Mouse (Mus musculus) hindbrain, embryonic 15.5 days (tissue): Measurements from ENCODE around the gene Sds. TPM values are rescaled to one million over a fixed set of nuclear protein-coding genes. Genes with fewer than 3 reads are reported as not detected.
"Not testable (repeated sequence)": the region's sequence is repeated elsewhere in the genome, so short reads cannot be mapped to it uniquely, and the experiment has no call there.

ENCODE experiments used
- ATAC-seq: fragments of 200-750 bp; cut with Nextera tagmentation; 2 replicates; pipeline ENCODE4 v1.8.0; 2017; ENCODE audit warnings: low read depth, moderate number of reproducible peaks, moderate TSS enrichment; ENCODE audit not compliant: low FRiP score
- H3K27ac ChIP-seq: fragments of 300-500 bp; sonication (generic); replicated peaks from 2 replicates; pipeline ENCODE4 v1.5.1; 2015; ENCODE audit warnings: mild to moderate bottlenecking, inconsistent platforms
- H3K27me3 ChIP-seq: fragments of 300-500 bp; sonication (generic); 2 replicates; pipeline ENCODE4 v1.6.1; 2015; ENCODE audit warnings: control low read depth, inconsistent platforms
- H3K36me3 ChIP-seq: fragments of 300-500 bp; sonication (generic); 2 replicates; pipeline ENCODE4 v1.6.1; 2015; ENCODE audit warnings: control low read depth, inconsistent platforms
- H3K4me1 ChIP-seq: fragments of 300-500 bp; sonication (generic); replicated peaks from 2 replicates; pipeline ENCODE4 v1.6.1; 2015; ENCODE audit warnings: control low read depth, inconsistent platforms
- H3K4me2 ChIP-seq: fragments of 300-500 bp; sonication (generic); 2 replicates; pipeline ENCODE4 v1.6.1; 2015; ENCODE audit warnings: moderate library complexity, mild to moderate bottlenecking, inconsistent platforms
- H3K4me3 ChIP-seq: fragments of 300-500 bp; sonication (generic); 2 replicates; pipeline ENCODE4 v1.5.1; 2015; ENCODE audit warnings: mild to moderate bottlenecking, inconsistent platforms
- H3K9ac ChIP-seq: fragments of 300-500 bp; sonication (generic); 2 replicates; pipeline ENCODE4 v1.6.1; 2015; ENCODE audit warnings: inconsistent platforms
- H3K9me3 ChIP-seq: fragments of 300-500 bp; sonication (generic); 2 replicates; pipeline ENCODE4 v1.6.1; 2016; ENCODE audit warnings: control low read depth, inconsistent platforms
- WGBS: fragments of 180-500 bp; shearing (Covaris S2); methylation state at CpG from one replicate; pipeline ENCODE4 v1.1.7; 2015; 5-methylcytosine and 5-hydroxymethylcytosine counted together
- polyA plus RNA-seq: library from polyadenylated mRNA; unstranded; fragments of >200 nt; fragmentation: Nextera tagmentation; extraction: Ambion mirVana; gene quantifications from 2 replicates; pipeline ENCODE4 v1.2.1, GENCODE M21; 2015

Gene Sds
- polyA plus RNA-seq, 1 experiment from 2014 or later, result not detected

DNA sequence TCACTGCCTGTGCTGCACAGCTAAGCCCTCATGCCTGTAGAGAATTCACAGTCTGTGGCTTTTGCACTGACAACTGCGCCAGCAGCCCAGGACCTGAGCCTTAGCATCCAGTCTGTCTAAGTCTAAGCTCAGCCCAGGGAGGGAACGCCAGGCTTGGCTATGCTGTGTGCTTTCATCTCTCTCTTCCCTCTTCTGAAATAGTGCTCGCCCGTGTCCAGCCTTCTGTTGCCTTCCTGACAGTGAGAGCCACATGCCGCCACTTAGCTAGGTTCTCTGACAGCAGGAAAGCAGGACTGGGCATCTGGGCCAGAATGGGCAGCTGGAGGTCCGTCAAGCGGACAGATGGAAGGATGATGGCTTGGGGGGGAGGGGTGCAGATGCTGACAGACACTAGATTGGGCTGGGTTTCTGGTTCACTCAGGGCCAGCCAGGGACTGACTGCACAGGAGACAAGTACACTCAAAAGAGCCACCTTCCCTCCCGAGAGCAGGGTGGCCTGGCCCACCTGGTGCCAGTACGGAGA lies 17.6 kb downstream of the Sds start:
- WGBS, result 65% methylated on average over 9 of the region's 9 CpGs
- ATAC-seq, result 0 out of 2 replicates have a peak, but pooled peaks have one; percentile 16
- Histone ChIP-seq H3K9me3 (no peaks in the 10 kb centered on the region), H3K4me2 (no peak overlapping the region), H3K36me3 (no peaks in the 10 kb centered on the region), H3K4me1 (peaks cover 3% of the 10 kb centered on the region; the same call in 1 of the 2 replicates), H3K4me3 (no peak overlapping the region), H3K27me3 (no peaks in the 10 kb centered on the region), H3K9ac (no peak overlapping the region), H3K27ac (no peak overlapping the region)

DNA sequence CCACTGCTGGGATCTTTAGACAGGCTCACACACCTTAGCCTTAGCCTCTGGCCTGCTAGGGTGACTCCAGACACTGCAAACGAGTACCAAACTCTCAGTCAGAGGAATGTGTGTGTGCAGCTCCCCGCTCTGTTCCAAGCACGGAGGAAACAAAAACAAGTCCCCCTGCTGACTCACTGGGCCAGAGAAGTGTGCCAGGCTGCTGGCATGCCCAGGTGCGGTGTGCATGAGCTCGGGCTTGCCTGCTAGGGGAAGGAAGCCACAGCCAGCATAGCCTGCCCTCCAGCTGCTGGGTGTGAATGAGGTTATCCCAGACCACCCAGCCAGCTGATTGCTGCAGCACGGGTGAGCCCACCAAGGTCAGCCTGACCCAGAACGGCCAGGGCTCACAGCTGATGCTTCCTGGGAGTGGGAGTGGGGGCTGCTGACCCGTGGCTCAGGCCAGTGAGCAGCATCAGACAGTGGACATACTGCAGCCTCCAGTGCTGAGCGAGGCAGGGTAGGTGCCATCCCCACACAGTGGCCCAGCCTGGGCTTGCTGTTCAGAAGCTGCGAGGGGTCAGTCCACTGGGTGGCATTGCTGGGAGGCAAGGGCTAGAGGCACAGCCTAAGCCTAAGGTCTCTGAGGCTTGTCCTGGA lies 18.9 kb downstream of the Sds start:
- H3K4me1 ChIP-seq, result peaks cover 3% of the 10 kb centered on the region; the same call in 1 of the 2 replicates
- 79% methylated on average over 10 of the region's 10 CpGs for WGBS
- H3K4me2 ChIP-seq, result no peak overlapping the region
- no peak overlapping the region for H3K4me3 ChIP-seq
- H3K36me3 ChIP-seq, result no peaks in the 10 kb centered on the region
- no peak overlapping the region for H3K9ac ChIP-seq
- no peaks in the 10 kb centered on the region for H3K9me3 ChIP-seq
- no peak for ATAC-seq
- H3K27ac ChIP-seq, result no peak overlapping the region
- no peaks in the 10 kb centered on the region for H3K27me3 ChIP-seq

DNA sequence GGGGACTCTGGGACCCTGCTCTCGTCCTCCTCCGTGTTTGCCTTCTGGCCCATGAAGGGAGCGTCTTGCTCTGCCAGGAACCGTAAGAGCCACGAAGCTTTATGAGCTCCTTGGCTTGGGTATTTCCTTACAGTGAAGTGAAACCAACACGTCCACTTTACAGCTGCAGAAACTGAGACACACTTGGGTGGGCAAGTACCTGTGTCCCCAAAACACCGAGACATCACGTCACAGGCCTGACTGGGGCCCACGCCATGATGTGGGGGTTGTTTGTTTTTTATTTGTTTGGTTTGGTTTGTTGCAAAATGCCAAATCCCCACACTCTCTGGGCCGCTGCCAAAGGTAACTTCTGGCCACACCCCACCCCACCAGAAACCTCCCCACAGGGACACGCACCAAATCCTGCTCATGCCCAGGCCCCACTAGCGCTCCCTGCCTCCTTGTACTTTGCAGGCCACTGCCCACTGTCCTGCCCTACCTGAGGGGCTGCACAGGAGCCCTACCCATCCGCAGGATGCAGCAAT lies 19.4 kb downstream of the Sds start:
- Histone ChIP-seq H3K4me1 (peaks cover 3% of the 10 kb centered on the region; the same call in 1 of the 2 replicates), H3K36me3 (no peaks in the 10 kb centered on the region), H3K27me3 (no peaks in the 10 kb centered on the region), H3K9me3 (no peaks in the 10 kb centered on the region), H3K9ac (no peak overlapping the region), H3K4me2 (no peak overlapping the region), H3K4me3 (no peak overlapping the region), H3K27ac (no peak overlapping the region)
- 87% methylated on average over 13 of the region's 13 CpGs for WGBS
- ATAC-seq, result no peak

DNA sequence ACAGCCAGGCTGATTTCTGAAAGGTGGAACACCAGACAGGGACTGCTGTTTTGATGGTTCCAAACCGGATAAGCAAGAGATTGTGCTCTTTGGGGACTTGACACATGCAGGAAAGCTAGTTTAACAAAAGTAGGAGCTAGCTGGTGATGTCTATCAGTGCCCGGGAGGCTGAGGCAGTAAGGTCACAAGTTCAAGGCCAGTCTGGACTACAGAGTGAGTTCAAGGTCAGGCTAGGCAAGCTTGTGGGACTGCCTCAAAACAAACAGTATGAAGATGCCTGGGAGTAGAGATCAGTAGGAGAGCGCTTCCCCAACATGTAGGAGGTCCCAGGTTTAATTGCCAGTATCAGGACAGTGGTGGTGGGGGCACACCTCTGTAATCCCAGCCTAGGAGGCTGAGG lies 20.7 kb downstream of the Sds start:
- no peak overlapping the region for H3K27ac ChIP-seq
- H3K9me3 ChIP-seq, result no peaks in the 10 kb centered on the region
- H3K9ac ChIP-seq, result no peak overlapping the region
- H3K4me3 ChIP-seq, result no peak overlapping the region
- WGBS, result 97% methylated on average over 3 of the region's 3 CpGs
- H3K4me1 ChIP-seq, result peaks cover 7% of the 10 kb centered on the region
- no peaks in the 10 kb centered on the region for H3K36me3 ChIP-seq
- no peak overlapping the region for H3K4me2 ChIP-seq
- H3K27me3 ChIP-seq, result no peaks in the 10 kb centered on the region
- ATAC-seq, result no peak

DNA sequence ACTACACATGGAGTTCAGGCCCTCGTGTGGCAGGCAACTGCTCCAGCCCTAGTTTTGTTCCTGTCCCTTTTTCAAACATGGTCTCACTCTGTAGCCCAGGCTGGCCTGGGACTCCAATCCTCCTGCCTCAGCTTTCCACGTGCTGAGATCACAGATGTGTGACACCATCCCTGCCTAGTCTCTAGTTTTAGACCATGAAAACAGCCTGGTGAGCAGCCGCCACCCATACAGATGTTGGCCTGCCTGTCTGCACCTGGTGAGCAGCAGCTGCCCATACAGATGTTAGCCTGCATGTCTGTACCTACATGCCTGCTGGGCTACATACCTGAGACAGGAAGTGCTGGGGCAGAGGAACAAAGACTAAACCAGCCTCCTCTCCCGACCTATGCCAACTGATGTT lies 22.9 kb downstream of the Sds start:
- no peaks in the 10 kb centered on the region for H3K36me3 ChIP-seq
- H3K27ac ChIP-seq, result no peak overlapping the region
- peaks cover 17% of the 10 kb centered on the region for H3K4me1 ChIP-seq
- H3K9me3 ChIP-seq, result no peaks in the 10 kb centered on the region
- 84% methylated on average over 4 of the region's 4 CpGs for WGBS
- H3K4me2 ChIP-seq, result no peak overlapping the region
- no peak overlapping the region for H3K4me3 ChIP-seq
- H3K9ac ChIP-seq, result no peak overlapping the region
- no peaks in the 10 kb centered on the region for H3K27me3 ChIP-seq
- ATAC-seq, result no peak

DNA sequence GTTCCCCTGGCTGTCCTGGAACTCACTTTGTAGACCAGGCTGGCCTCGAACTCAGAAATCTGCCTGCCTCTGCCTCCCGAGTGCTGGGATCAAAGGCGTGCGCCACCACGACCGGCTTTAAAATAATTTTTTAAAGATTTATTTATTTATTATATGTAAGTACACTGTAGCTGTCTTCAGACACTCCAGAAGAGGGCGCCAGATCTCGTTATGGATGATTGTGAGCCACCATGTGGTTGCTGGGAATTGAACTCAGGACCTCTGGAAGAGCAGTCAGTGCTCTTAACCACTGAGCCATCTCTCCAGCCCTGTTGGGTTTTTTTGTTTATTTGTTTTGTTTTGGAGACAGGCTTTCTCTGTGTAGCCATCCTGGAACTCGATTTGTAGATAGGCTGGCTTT lies 24.3 kb downstream of the Sds start:
- H3K4me3 ChIP-seq, H3K27me3 ChIP-seq, H3K9ac ChIP-seq, H3K27ac ChIP-seq, H3K4me2 ChIP-seq, H3K9me3 ChIP-seq, H3K36me3 ChIP-seq, ATAC-seq: not testable (repeated sequence)
- 89% methylated on average over 9 of the region's 9 CpGs for WGBS
- H3K4me1 ChIP-seq, result peaks cover 17% of the 10 kb centered on the region

DNA sequence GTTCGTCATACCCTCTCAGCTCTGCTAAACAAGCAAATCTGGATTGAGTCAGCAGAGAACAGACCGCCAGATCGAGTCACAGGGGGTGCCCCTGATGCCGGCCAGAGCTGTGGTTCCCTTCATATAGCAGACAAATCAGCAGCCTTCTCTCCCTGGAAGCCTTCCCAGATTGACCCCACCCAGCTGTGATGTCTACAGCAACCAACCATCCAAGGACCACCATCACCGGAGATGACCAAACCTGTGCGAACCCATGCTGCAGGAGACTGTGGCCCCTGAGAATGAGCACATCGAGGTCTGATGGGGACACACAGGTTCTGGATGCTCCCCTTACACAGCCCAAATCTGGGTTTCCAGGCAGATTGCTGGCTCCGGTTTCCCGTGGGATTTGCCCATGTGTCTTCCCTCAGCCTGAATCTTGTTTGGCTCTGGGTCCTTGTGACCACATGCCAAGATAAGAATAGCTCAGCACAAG lies 25.9 kb downstream of the Sds start:
- peak overlapping the region; percentile 94 for H3K4me3 ChIP-seq
- ATAC-seq, result no peak
- WGBS, result 67% methylated on average over 9 of the region's 9 CpGs
- H3K9me3 ChIP-seq, result no peaks in the 10 kb centered on the region
- no peaks in the 10 kb centered on the region for H3K27me3 ChIP-seq
- no peak overlapping the region for H3K27ac ChIP-seq
- 0 out of 2 replicates have a peak overlapping the region, but pooled peaks have one; percentile 94 for H3K9ac ChIP-seq
- peaks cover 23% of the 10 kb centered on the region for H3K4me1 ChIP-seq
- no peaks in the 10 kb centered on the region for H3K36me3 ChIP-seq
- peak overlapping the region; percentile 95 for H3K4me2 ChIP-seq

DNA sequence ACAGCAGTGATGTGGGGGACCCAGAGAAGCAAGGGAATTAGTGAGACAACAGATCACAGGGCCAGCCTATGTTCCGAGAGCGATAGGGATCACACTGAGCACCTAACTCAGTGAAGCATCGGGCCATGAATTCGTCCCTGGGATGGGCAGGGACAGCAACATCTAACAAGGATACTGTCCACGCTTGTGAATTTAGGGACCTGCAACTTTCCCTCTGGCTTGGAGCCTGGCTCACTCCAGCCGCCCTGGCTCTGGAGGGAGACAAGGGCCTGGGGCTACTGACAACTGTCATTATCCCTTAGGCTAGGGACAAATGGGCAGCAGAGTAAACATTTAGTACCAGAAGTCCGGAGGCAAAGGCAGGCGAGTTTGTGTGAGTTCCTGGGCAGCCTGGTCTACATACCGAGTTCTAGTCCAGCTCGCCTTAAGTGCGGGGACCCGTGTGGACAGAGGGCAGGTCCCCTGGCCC lies 26.4 kb downstream of the Sds start:
- Histone ChIP-seq H3K36me3 (no peaks in the 10 kb centered on the region), H3K9me3 (no peaks in the 10 kb centered on the region), H3K4me2 (peak overlapping the region; percentile 95), H3K27ac (0 out of 2 replicates have a peak overlapping the region, but pooled peaks have one; percentile 51), H3K27me3 (no peaks in the 10 kb centered on the region), H3K4me1 (peaks cover 23% of the 10 kb centered on the region), H3K9ac (peak overlapping the region; percentile 94), H3K4me3 (peak overlapping the region; percentile 94)
- ATAC-seq, result no peak
- 10% methylated on average over 12 of the region's 12 CpGs for WGBS

DNA sequence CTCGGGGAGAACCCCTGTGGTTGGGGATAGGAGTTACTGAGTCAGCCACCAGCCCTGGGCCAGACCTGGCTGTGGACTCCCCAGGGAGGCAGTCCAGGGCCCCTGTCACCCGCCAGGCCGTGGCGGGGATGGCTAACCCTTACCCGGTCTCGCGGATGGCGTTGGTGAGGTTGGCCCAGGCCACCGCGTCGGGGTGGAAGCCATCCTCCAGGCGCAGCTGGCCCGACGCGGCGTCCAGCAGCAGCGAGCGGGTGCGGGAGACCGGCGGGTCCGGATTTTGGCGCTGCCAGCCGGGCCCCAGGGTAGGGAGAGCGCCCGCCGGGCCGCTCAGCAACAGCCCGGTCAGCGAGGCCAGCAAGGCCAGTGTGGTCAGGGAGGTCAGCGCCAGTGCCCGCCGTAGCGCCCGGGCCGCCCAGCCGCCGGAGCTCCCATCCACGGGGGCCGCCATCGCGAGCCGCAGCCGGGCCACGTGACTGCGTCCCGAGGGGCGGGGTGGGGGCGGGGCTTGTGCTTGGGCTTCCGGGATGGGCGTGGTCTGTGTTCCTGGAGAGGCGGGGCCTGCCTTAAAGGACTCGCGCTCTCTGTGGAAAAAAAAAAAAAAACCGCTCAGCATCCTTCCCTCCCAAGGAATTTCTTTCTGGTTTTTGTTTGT lies 26.9 kb downstream of the Sds start, which contains the start of gene Plbd2:
Gene Plbd2, minus strand, starts transcription at position 482 of the 652 bp plus-strand sequence.
- Histone ChIP-seq H3K27ac (0 out of 2 replicates have a peak within 1 kb of the TSS, but pooled peaks have one; percentile 51), H3K4me1 (peaks cover 23% of the 10 kb centered on the region), H3K9me3 (no peaks in the 10 kb centered on the region), H3K27me3 (no peaks in the 10 kb centered on the region), H3K4me2 (peak within 1 kb of the TSS; percentile 95), H3K36me3 (no peaks in the 10 kb centered on the region), H3K4me3 (peak within 1 kb of the TSS; percentile 94), H3K9ac (peak within 1 kb of the TSS; percentile 94)
- ATAC-seq, result peak; percentile 74
- under 1% methylated on average over 53 of the region's 55 CpGs for WGBS

DNA sequence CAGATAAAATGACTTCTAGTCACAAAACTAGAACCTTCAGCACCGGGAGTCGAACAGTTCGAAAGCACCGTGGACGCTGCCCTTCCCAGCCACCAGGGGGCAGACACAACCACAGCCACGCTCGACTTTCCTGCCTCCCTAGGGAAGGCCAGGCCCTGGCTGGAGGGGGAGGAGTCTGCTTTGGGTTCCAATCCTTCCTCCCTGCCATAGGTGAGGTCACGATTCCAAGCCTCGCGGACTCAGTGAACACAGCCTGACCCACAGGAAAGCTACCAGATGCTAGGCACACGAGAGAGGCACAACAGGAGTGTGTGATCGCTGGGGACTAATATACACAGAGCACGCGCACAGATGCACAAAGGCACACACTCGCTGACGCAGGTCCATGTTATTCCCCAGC lies 29.0 kb downstream of the Sds start:
- H3K36me3 ChIP-seq, result no peaks in the 10 kb centered on the region
- no peaks in the 10 kb centered on the region for H3K9me3 ChIP-seq
- H3K4me2 ChIP-seq, result no peak overlapping the region
- WGBS, result 21% methylated on average over 16 of the region's 16 CpGs
- peaks cover 25% of the 10 kb centered on the region for H3K4me1 ChIP-seq
- 0 out of 2 replicates have a peak, but pooled peaks have one; percentile 13 for ATAC-seq
- H3K9ac ChIP-seq, result no peak overlapping the region
- no peak overlapping the region for H3K27ac ChIP-seq
- H3K4me3 ChIP-seq, result no peak overlapping the region
- H3K27me3 ChIP-seq, result no peaks in the 10 kb centered on the region

DNA sequence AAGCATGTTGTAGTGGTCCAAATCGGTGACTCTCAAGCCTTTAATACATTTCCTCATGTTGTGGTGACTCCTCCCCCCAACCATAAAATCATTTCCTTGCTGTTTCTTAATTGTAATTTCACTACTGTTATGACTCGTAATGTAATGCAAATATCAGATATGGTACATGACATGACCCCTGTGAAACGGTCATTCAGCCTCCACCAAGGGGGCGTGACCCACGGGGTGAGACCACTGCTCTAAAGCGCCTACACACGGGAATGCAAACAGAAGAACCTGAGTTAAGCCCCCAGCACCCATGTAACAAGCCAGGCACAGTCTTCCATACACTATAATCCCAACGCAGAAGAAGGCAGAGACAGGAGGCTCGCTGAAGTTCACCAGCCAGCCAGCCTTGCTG lies 29.5 kb downstream of the Sds start:
- no peak overlapping the region for H3K4me3 ChIP-seq
- WGBS, result 77% methylated on average over 9 of the region's 9 CpGs
- H3K9ac ChIP-seq, result no peak overlapping the region
- no peak for ATAC-seq
- H3K9me3 ChIP-seq, result no peaks in the 10 kb centered on the region
- no peaks in the 10 kb centered on the region for H3K27me3 ChIP-seq
- H3K36me3 ChIP-seq, result no peaks in the 10 kb centered on the region
- H3K4me1 ChIP-seq, result peaks cover 29% of the 10 kb centered on the region
- no peak overlapping the region for H3K27ac ChIP-seq
- H3K4me2 ChIP-seq, result no peak overlapping the region

DNA sequence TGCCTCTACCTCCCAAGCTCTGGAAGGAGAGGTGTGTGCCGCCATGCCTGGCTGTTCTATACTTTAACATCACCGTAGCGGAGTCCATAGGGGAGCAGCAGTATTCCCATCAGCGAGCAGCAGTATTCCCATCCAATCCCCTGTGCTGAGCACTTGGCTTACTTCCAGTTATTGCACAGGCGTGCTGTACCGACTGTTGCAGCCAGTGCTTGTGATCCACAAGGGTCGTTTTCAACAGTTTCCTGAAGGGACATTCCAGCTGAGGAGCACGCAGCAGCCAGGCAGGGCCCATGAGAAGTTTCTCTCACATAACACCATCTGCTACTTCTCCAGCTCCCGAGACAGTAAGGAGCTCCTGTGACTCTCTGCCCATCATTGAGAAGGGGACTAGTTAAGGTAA lies 30.2 kb downstream of the Sds start:
- Histone ChIP-seq H3K9ac (no peak overlapping the region), H3K4me1 (peaks cover 35% of the 10 kb centered on the region), H3K27me3 (no peaks in the 10 kb centered on the region; the same call in 1 of the 2 replicates), H3K27ac (no peak overlapping the region), H3K9me3 (no peaks in the 10 kb centered on the region), H3K4me3 (no peak overlapping the region), H3K36me3 (no peaks in the 10 kb centered on the region), H3K4me2 (no peak overlapping the region)
- 44% methylated on average over 9 of the region's 9 CpGs for WGBS
- ATAC-seq, result no peak
